In the genomic region with DNA sequence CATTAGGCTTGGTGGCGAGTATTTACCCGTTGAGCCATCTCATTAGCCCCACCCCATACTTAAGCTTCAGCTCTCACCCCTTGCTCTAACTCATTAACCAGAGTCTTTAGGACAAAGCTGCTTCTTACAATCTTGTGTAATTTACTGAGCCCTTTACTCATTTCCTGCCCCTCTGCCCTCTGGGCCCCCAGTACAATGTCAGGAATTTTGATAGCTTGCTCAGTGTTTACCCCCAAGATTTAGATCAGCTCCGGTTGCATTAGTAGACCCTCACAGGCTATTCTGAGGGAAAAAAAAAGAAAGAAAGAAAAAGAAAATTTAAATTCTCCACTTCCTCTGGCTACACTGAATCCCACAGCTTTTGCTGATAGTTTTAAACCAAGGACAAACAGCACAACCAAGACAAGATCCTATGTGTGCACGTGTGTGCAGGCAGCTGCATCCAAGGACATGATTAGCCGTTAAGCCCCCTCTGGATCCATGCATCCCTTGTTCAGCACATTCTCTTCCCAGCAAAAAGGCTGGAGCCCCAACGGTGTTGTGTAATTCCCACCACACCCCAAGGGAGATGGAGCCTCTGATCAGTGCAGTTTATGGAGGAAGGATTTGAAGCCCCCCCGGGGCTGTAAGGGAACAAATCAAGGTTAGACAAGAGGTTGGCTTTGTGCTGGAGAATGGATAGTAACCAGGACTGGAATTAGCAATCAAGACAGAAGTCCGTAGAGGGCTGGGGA, we compare ENCODE assay signal across 9 mouse cellular contexts. TPM values are rescaled to one million over a fixed set of nuclear protein-coding genes. Genes with fewer than 3 reads are reported as not detected.
DNase-seq lines count a peak whose midpoint lies in the region; ATAC-seq and TF ChIP-seq lines count a peak whose summit lies in the region.
"Had no signal": no experiment of that assay in that cellular context is flagged by ENCODE, and none has a peak within 500 bp of the region (broad histone marks: within the 10 kb centered on the region; RNA-seq: fewer than 3 reads in every experiment).

No protein-coding gene starts in this region.

- H3K4me3 ChIP-seq in liver, embryonic 11.5 days (ENCODE audit: low read depth, low read length), result no peak overlapping the region
- no peak overlapping the region for H3K4me3 ChIP-seq in liver, postnatal 0 days (ENCODE audit: low read depth, low read length)
- no peak overlapping the region for H3K4me3 ChIP-seq in embryonic facial prominence, embryonic 15.5 days (replicated peaks)
- no peak overlapping the region for H3K4me3 ChIP-seq in stomach, embryonic 15.5 days (replicated peaks)
- H3K4me3 ChIP-seq in layer of hippocampus, adult 2 months, result no peak overlapping the region

- no peaks in the 10 kb centered on the region for H3K9me3 ChIP-seq in liver, embryonic 11.5 days (ENCODE audit: control insufficient read depth, low read length)
- no peaks in the 10 kb centered on the region for H3K9me3 ChIP-seq in liver, postnatal 0 days (ENCODE audit: low read length)
- no peaks in the 10 kb centered on the region for H3K9me3 ChIP-seq in embryonic facial prominence, embryonic 15.5 days (replicated peaks)
- H3K9me3 ChIP-seq in stomach, embryonic 15.5 days, result no peaks in the 10 kb centered on the region
- H3K9me3 ChIP-seq: G1E had no signal

- DNase-seq in liver, embryonic 11.5 days (ENCODE audit: low spot score), result no peak
- DNase-seq in liver, postnatal 0 days, result no peak
- peak; percentile 13 to 40 for DNase-seq in kidney, postnatal 36 days
- DNase-seq in layer of hippocampus, adult 2 months (ENCODE audit: low spot score in 2 of 2), result no peak
- no peak for DNase-seq in thymus, postnatal 36 days

- no peak for TF ChIP-seq CTCF in liver, postnatal 0 days (IDR thresholded peaks at IDR 0.05; ENCODE audit: low read depth)
- TF ChIP-seq CTCF in layer of hippocampus, adult 2 months (conservative IDR thresholded peaks at IDR 0.05), result no peak

- H3K4me1 ChIP-seq in liver, embryonic 11.5 days (replicated peaks; ENCODE audit: control insufficient read depth, insufficient read depth, low read length), result 0 out of 2 replicates have a peak, but pooled peaks cover 4% of the 10 kb centered on the region
- peaks cover 3% of the 10 kb centered on the region; the same call in 1 of the 2 replicates for H3K4me1 ChIP-seq in liver, postnatal 0 days (ENCODE audit: insufficient read depth)
- H3K4me1 ChIP-seq in embryonic facial prominence, embryonic 15.5 days, result peaks cover 29% of the 10 kb centered on the region
- H3K4me1 ChIP-seq in stomach, embryonic 15.5 days, result peaks cover 20% of the 10 kb centered on the region

- H3K4me2 ChIP-seq in liver, embryonic 11.5 days, result no peak overlapping the region
- no peak overlapping the region for H3K4me2 ChIP-seq in liver, postnatal 0 days (ENCODE audit: low read depth, low read length)
- no peak overlapping the region for H3K4me2 ChIP-seq in embryonic facial prominence, embryonic 15.5 days (replicated peaks)
- peak overlapping the region; percentile 11; the same call in 1 of the 2 replicates for H3K4me2 ChIP-seq in stomach, embryonic 15.5 days

- H3K36me3 ChIP-seq in liver, embryonic 11.5 days (ENCODE audit: control insufficient read depth, insufficient read depth, low read length), result no peaks in the 10 kb centered on the region
- H3K36me3 ChIP-seq in liver, postnatal 0 days (replicated peaks; ENCODE audit: insufficient read depth, low read length), result no peaks in the 10 kb centered on the region
- no peaks in the 10 kb centered on the region for H3K36me3 ChIP-seq in embryonic facial prominence, embryonic 15.5 days
- no peaks in the 10 kb centered on the region for H3K36me3 ChIP-seq in stomach, embryonic 15.5 days
- H3K36me3 ChIP-seq: G1E had no signal

- H3K27me3 ChIP-seq in liver, embryonic 11.5 days (replicated peaks; ENCODE audit: control insufficient read depth, insufficient read depth, low read length), result no peaks in the 10 kb centered on the region
- H3K27me3 ChIP-seq in liver, postnatal 0 days (ENCODE audit: insufficient read depth, low read length), result no peaks in the 10 kb centered on the region
- H3K27me3 ChIP-seq in embryonic facial prominence, embryonic 15.5 days, result no peaks in the 10 kb centered on the region
- no peaks in the 10 kb centered on the region for H3K27me3 ChIP-seq in stomach, embryonic 15.5 days (replicated peaks)

- peak; percentile 26 for ATAC-seq in liver, embryonic 11.5 days (replicated peaks; ENCODE audit: low FRiP score)
- no peak for ATAC-seq in liver, postnatal 0 days
- peak; percentile 30; the same call in 1 of the 2 replicates for ATAC-seq in embryonic facial prominence, embryonic 15.5 days (ENCODE audit: insufficient number of reproducible peaks, low FRiP score, low TSS enrichment, low read depth)
- ATAC-seq in stomach, embryonic 15.5 days (ENCODE audit: insufficient read depth, low FRiP score, low read depth), result peak; percentile 33
- no peak for ATAC-seq in granulocyte monocyte progenitor cell, adult 5-6 weeks (replicated peaks; ENCODE audit: poor library complexity, severe bottlenecking)

- no peak overlapping the region for H3K9ac ChIP-seq in liver, embryonic 11.5 days (ENCODE audit: low read depth, low read length)
- H3K9ac ChIP-seq in liver, postnatal 0 days (replicated peaks), result no peak overlapping the region
- H3K9ac ChIP-seq in embryonic facial prominence, embryonic 15.5 days, result no peak overlapping the region
- H3K9ac ChIP-seq in stomach, embryonic 15.5 days, result no peak overlapping the region

- 32% methylated on average over 8 of the region's 8 CpGs for WGBS in liver, embryonic 11.5 days
- WGBS in liver, postnatal 0 days (ENCODE audit: insufficient replicate concordance), result 27% methylated on average over 8 of the region's 8 CpGs
- 10% methylated on average over 8 of the region's 8 CpGs for WGBS in embryonic facial prominence, embryonic 15.5 days
- 13% methylated on average over 8 of the region's 8 CpGs for whole genome bisulfite sequencing in stomach, embryonic 15.5 days

- H3K27ac ChIP-seq in liver, embryonic 11.5 days (ENCODE audit: low read depth, low read length), result peak overlapping the region; percentile 62
- no peak overlapping the region for H3K27ac ChIP-seq in liver, postnatal 0 days (ENCODE audit: low read depth)
- H3K27ac ChIP-seq in embryonic facial prominence, embryonic 15.5 days (replicated peaks), result peak overlapping the region; percentile 92
- H3K27ac ChIP-seq in stomach, embryonic 15.5 days, result peak overlapping the region; percentile 75
- no peak overlapping the region for H3K27ac ChIP-seq in layer of hippocampus, adult 2 months

- TF ChIP-seq EP300 in liver, postnatal 0 days (IDR thresholded peaks at IDR 0.05; ENCODE audit: low read depth), result no peak

RNA-seq across cellular contexts. Expression of gene Usp29, which starts 54.1 kb away (rescaled TPM):
- polyA plus RNA-seq in liver, embryonic 11.5 days (2014; fragmentation: Nextera tagmentation; extraction: Ambion mirVana), result 9.9 and 10.4 TPM in 2 replicates
- 1.1 and 1.5 TPM in 2 replicates for polyA plus RNA-seq in liver, postnatal 0 days (2015; fragmentation: Nextera tagmentation; extraction: Ambion mirVana)
- 9.3 and 9.9 TPM in 2 replicates for polyA plus RNA-seq in embryonic facial prominence, embryonic 15.5 days (2015; fragmentation: Nextera tagmentation; extraction: Ambion mirVana)
- 5.7 and 6.2 TPM in 2 replicates for polyA plus RNA-seq in stomach, embryonic 15.5 days (2015; fragmentation: Nextera tagmentation; extraction: Ambion mirVana)
- total RNA-seq in layer of hippocampus, adult 2 months (2021), result 10 to 100 TPM; 29.7 to 31.6 TPM
- total RNA-seq in granulocyte monocyte progenitor cell, adult 5-6 weeks (2014; fragmentation: Nextera tagmentation), result not detected in 2 replicates
- not detected in 2 replicates for total RNA-seq in granulocyte monocyte progenitor cell, adult 5-6 weeks (2017)

RNA-seq across cellular contexts. Expression of gene Peg3, which starts 54.3 kb away (rescaled TPM):
- 181 and 193 TPM in 2 replicates for polyA plus RNA-seq in liver, embryonic 11.5 days (2014; fragmentation: Nextera tagmentation; extraction: Ambion mirVana)
- polyA plus RNA-seq in liver, postnatal 0 days (2015; fragmentation: Nextera tagmentation; extraction: Ambion mirVana), result 29.6 and 36.4 TPM in 2 replicates
- 213 and 237 TPM in 2 replicates for polyA plus RNA-seq in embryonic facial prominence, embryonic 15.5 days (2015; fragmentation: Nextera tagmentation; extraction: Ambion mirVana)
- 134 and 157 TPM in 2 replicates for polyA plus RNA-seq in stomach, embryonic 15.5 days (2015; fragmentation: Nextera tagmentation; extraction: Ambion mirVana)
- 100 to 1,000 TPM; 172 to 173 TPM for total RNA-seq in layer of hippocampus, adult 2 months (2021)
- total RNA-seq in granulocyte monocyte progenitor cell, adult 5-6 weeks (2014; fragmentation: Nextera tagmentation), result not detected in 2 replicates
- 0.21 TPM in 1 of 2 replicates, not detected in the other for total RNA-seq in granulocyte monocyte progenitor cell, adult 5-6 weeks (2017)

Comparison
In these comparisons a context has a peak if more than half of its experiments do, and no peak if none do; other contexts are left out.
1. ATAC-seq: peak in liver, embryonic 11.5 days (single experiment), embryonic facial prominence, embryonic 15.5 days (single experiment) and stomach, embryonic 15.5 days (single experiment); none in liver, postnatal 0 days (single experiment) and granulocyte monocyte progenitor cell, adult 5-6 weeks (single experiment).
2. H3K27ac ChIP-seq: peak in liver, embryonic 11.5 days (single experiment), embryonic facial prominence, embryonic 15.5 days (single experiment) and stomach, embryonic 15.5 days (single experiment); none in liver, postnatal 0 days (single experiment) and layer of hippocampus, adult 2 months (single experiment).
3. DNase-seq: peak in kidney, postnatal 36 days (2 of 2); none in liver, embryonic 11.5 days (single experiment), liver, postnatal 0 days (single experiment), layer of hippocampus, adult 2 months (0 of 2) and thymus, postnatal 36 days (0 of 2).